Mouse (Mus musculus): ENCODE data around the gene Efs. TPM values are rescaled to one million over a fixed set of nuclear protein-coding genes. Genes with fewer than 3 reads are reported as not detected.
A peak's percentile ranks its signal among the peaks of the same experiment; 100 is the strongest.

Gene Efs
- polyA plus RNA-seq, 1 experiment from 2014 or later: 15.0 TPM

GRCm38 (mm10) chr14:54875844-54876538 is 49.9 kb downstream of the Efs start:
- peak; percentile 59 for ATAC-seq (replicated peaks)
- Histone ChIP-seq H3K4me1 (peaks cover 17% of the 10 kb centered on the region), H3K9ac (peak overlapping the region; percentile 78), H3K27me3 (replicated peaks) (no peaks in the 10 kb centered on the region), H3K27ac (peak overlapping the region; percentile 92), H3K4me3 (peak overlapping the region; percentile 62), H3K9me3 (no peaks in the 10 kb centered on the region), H3K36me3 (replicated peaks) (no peaks in the 10 kb centered on the region), H3K4me2 (peak overlapping the region; percentile 92)
- WGBS: 1% methylated on average over 36 of the region's 36 CpGs

DNA sequence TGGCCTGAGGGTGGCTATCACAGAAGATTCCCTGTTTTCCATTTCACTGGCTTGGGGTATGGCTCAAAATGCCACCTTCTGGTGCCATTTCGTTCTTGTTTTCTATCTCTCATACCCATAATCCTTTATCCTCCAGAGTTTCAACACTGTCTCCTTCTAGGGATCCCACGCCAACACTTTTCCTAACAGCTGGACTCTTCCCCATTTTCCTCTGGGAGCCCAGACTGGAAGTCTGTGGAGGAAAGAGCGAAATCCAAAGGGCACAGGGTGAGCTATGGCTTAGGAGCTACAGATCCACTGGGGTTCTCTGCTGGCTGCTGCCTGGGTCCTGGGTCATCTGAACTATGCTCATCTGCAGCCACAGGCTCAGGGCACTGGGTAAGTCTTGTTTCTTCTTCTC is 51.8 kb downstream of the Efs start:
- Histone ChIP-seq H3K27ac (no peak overlapping the region), H3K4me1 (peaks cover 17% of the 10 kb centered on the region), H3K4me2 (no peak overlapping the region), H3K9ac (no peak overlapping the region), H3K4me3 (no peak overlapping the region), H3K36me3 (replicated peaks) (no peaks in the 10 kb centered on the region), H3K9me3 (no peaks in the 10 kb centered on the region), H3K27me3 (replicated peaks) (no peaks in the 10 kb centered on the region)
- WGBS: 92% methylated on average over 3 of the region's 3 CpGs
- no peak for ATAC-seq (replicated peaks)

- ATAC-seq (replicated peaks): no peak
- Histone ChIP-seq H3K36me3 (replicated peaks) (no peaks in the 10 kb centered on the region), H3K27ac (no peak within 1 kb of the TSS), H3K4me3 (no peak within 1 kb of the TSS), H3K4me2 (no peak within 1 kb of the TSS), H3K27me3 (replicated peaks) (no peaks in the 10 kb centered on the region), H3K9me3 (no peaks in the 10 kb centered on the region), H3K9ac (no peak within 1 kb of the TSS), H3K4me1 (peaks cover 8% of the 10 kb centered on the region)
- WGBS: 92% methylated on average over 5 of the region's 5 CpGs
Observed at GRCm38 (mm10) chr14:54870861-54871260, 55.1 kb downstream of the Efs start, which contains the start of gene Homez. Homez (minus strand) TSS chr14:54870961.

DNA sequence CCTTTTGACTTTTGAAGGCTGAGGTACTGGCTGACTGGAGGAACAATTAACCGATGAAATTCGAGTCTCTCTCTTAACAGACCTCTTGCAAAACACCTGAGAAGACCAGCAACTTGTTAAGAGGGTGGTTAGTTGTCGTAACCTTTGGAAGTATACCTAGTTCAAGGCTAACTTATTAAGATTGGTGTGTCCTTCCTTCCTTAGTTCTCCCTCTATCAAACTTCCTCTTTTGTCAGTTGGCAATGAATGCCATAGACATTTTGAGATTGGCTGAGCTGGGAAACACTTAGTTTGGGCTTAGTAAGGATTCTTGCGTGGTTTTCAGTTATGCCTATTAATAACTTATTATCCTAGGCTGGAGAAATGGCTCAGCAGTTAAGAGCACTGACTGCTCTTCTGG is 57.9 kb downstream of the Efs start:
- Histone ChIP-seq H3K27ac (no peak overlapping the region), H3K4me2 (no peak overlapping the region), H3K36me3 (replicated peaks) (no peaks in the 10 kb centered on the region), H3K27me3 (replicated peaks) (no peaks in the 10 kb centered on the region), H3K4me3 (no peak overlapping the region), H3K9me3 (no peaks in the 10 kb centered on the region), H3K9ac (no peak overlapping the region), H3K4me1 (peaks cover 9% of the 10 kb centered on the region)
- no peak for ATAC-seq (replicated peaks)
- 91% methylated on average over 4 of the region's 4 CpGs for WGBS

DNA sequence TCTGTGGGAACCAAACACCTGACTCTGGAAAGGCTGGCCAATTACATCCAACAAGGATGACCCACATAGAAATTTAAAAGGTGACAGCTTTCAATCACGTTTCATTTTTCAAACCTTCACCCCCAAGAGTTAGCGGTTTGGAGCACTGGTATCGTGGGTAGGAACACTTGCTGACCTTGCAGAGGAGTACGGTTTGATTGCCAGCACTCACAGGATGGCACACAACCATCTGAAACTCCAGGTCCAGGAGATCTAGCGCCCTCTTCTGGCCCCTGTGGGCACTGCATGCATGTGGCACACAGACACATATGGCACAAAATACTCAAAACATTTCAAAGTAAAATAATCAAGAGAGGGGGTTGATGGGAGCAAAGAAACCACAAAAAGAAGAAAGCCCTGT is 59.0 kb downstream of the Efs start:
- 58% methylated on average over 5 of the region's 5 CpGs for WGBS
- Histone ChIP-seq H3K4me3 (no peak overlapping the region), H3K9me3 (no peaks in the 10 kb centered on the region), H3K27me3 (replicated peaks) (no peaks in the 10 kb centered on the region), H3K4me2 (no peak overlapping the region), H3K27ac (no peak overlapping the region), H3K4me1 (peaks cover 9% of the 10 kb centered on the region), H3K36me3 (replicated peaks) (no peaks in the 10 kb centered on the region), H3K9ac (no peak overlapping the region)
- ATAC-seq (replicated peaks): no peak

MicroRNAs within 50 kb of the gene (microRNA counts, 519-probe panel; counts per million panel counts)
- microRNA mmu-miR-208a: 1,760 counts per million, percentile 10 among the panel's probes with 10 or more counts
- microRNA mmu-miR-208b: not detected

Small RNA genes lying within 50 kb of the gene (microRNA-seq; reads per million reads assigned to microRNA genes)
- 7.9 reads per million, percentile 29 among the genes with 10 or more reads in this experiment for gene Mir208a
- gene Mir208b: 50.4 reads per million, percentile 47 among the genes with 10 or more reads in this experiment

Other genes with a start within 250 kb of the Efs start
- 65.5 and 65.6 TPM in 2 replicates for gene 1700123O20Rik, start 239.9 kb downstream of the Efs start, polyA plus RNA-seq (2015; fragmentation: Nextera tagmentation; extraction: Ambion mirVana)
- gene Acin1, start 239.2 kb downstream of the Efs start, polyA plus RNA-seq (2015; fragmentation: Nextera tagmentation; extraction: Ambion mirVana): 145 TPM in 2 replicates
- gene Gm29776, start 227.3 kb downstream of the Efs start, polyA plus RNA-seq (2015; fragmentation: Nextera tagmentation; extraction: Ambion mirVana): 0.32 and 0.37 TPM in 2 replicates
- 0.13 TPM in 1 of 2 replicates, not detected in the other for gene Cebpe, start 214.0 kb downstream of the Efs start, polyA plus RNA-seq (2015; fragmentation: Nextera tagmentation; extraction: Ambion mirVana)
- gene Slc7a8, start 144.2 kb downstream of the Efs start, polyA plus RNA-seq (2015; fragmentation: Nextera tagmentation; extraction: Ambion mirVana): 8.9 and 9.9 TPM in 2 replicates
- gene Rnf212b, start 112.0 kb downstream of the Efs start, polyA plus RNA-seq (2015; fragmentation: Nextera tagmentation; extraction: Ambion mirVana): not detected in 2 replicates
- 13.6 and 14.5 TPM in 2 replicates for gene Homez, start 55.2 kb downstream of the Efs start, polyA plus RNA-seq (2015; fragmentation: Nextera tagmentation; extraction: Ambion mirVana)
- gene Ppp1r3e, start 48.6 kb downstream of the Efs start, polyA plus RNA-seq (2015; fragmentation: Nextera tagmentation; extraction: Ambion mirVana): 3.3 and 3.4 TPM in 2 replicates
- 4.1 and 4.8 TPM in 2 replicates for gene Bcl2l2, start 42.7 kb downstream of the Efs start, polyA plus RNA-seq (2015; fragmentation: Nextera tagmentation; extraction: Ambion mirVana)
- not detected in 2 replicates for gene Gm20521, start 42.7 kb downstream of the Efs start, polyA plus RNA-seq (2015; fragmentation: Nextera tagmentation; extraction: Ambion mirVana)
- 183 and 192 TPM in 2 replicates for gene Pabpn1, start 33.6 kb downstream of the Efs start, polyA plus RNA-seq (2015; fragmentation: Nextera tagmentation; extraction: Ambion mirVana)
- gene Slc22a17, start 13.0 kb downstream of the Efs start, polyA plus RNA-seq (2015; fragmentation: Nextera tagmentation; extraction: Ambion mirVana): 229 and 248 TPM in 2 replicates
- 0.48 TPM in 1 of 2 replicates, not detected in the other for gene Il25, start 6.6 kb upstream of the Efs start, polyA plus RNA-seq (2015; fragmentation: Nextera tagmentation; extraction: Ambion mirVana)
- 6.5 and 7.2 TPM in 2 replicates for gene Cmtm5, start 10.1 kb upstream of the Efs start, polyA plus RNA-seq (2015; fragmentation: Nextera tagmentation; extraction: Ambion mirVana)
- 1.6 and 2.8 TPM in 2 replicates for gene Myh6, start 40.8 kb upstream of the Efs start, polyA plus RNA-seq (2015; fragmentation: Nextera tagmentation; extraction: Ambion mirVana)
- gene Gm17428, start 50.8 kb upstream of the Efs start, polyA plus RNA-seq (2015; fragmentation: Nextera tagmentation; extraction: Ambion mirVana): not detected in 2 replicates
- gene Myh7, start 68.5 kb upstream of the Efs start, polyA plus RNA-seq (2015; fragmentation: Nextera tagmentation; extraction: Ambion mirVana): 7.5 and 8.7 TPM in 2 replicates
- gene Ngdn, start 89.3 kb upstream of the Efs start, polyA plus RNA-seq (2015; fragmentation: Nextera tagmentation; extraction: Ambion mirVana): 47.8 and 50.2 TPM in 2 replicates
- gene Zfhx2, start 166.2 kb upstream of the Efs start, polyA plus RNA-seq (2015; fragmentation: Nextera tagmentation; extraction: Ambion mirVana): 33.7 and 37.5 TPM in 2 replicates
- gene Thtpa, start 168.7 kb upstream of the Efs start, polyA plus RNA-seq (2015; fragmentation: Nextera tagmentation; extraction: Ambion mirVana): 38.8 and 39.5 TPM in 2 replicates
- 7.5 and 9.2 TPM in 2 replicates for gene Ap1g2, start 180.5 kb upstream of the Efs start, polyA plus RNA-seq (2015; fragmentation: Nextera tagmentation; extraction: Ambion mirVana)
- 39.7 and 42.5 TPM in 2 replicates for gene Jph4, start 190.8 kb upstream of the Efs start, polyA plus RNA-seq (2015; fragmentation: Nextera tagmentation; extraction: Ambion mirVana)